Mouse (Mus musculus): ENCODE data around the gene Ptpdc1. TPM values are rescaled to one million over a fixed set of nuclear protein-coding genes. Genes with fewer than 3 reads are reported as not detected.

Ptpdc1 gene
- polyA plus RNA-seq, 1 experiment from 2014 or later, result 15.9 TPM

- Histone ChIP-seq H3K4me2 (peak overlapping the region; percentile 37), H3K4me3 (no peak overlapping the region), H3K4me1 (replicated peaks) (peaks cover 19% of the 10 kb centered on the region), H3K9ac (peak overlapping the region; percentile 24; the same call in 1 of the 2 replicates), H3K27me3 (no peaks in the 10 kb centered on the region), H3K36me3 (no peaks in the 10 kb centered on the region), H3K9me3 (no peaks in the 10 kb centered on the region), H3K27ac (peak overlapping the region; percentile 87)
- peak; percentile 82 for ATAC-seq (ENCODE audit: low FRiP score)
- WGBS, result 68% methylated on average over 21 of the region's 21 CpGs
Measured at GRCm38 (mm10) chr13:48552181-48553090, 73.0 kb downstream of the Ptpdc1 start.

- Histone ChIP-seq H3K4me3 (no peak overlapping the region), H3K36me3 (no peaks in the 10 kb centered on the region), H3K27me3 (no peaks in the 10 kb centered on the region), H3K27ac (no peak overlapping the region), H3K4me1 (replicated peaks) (peaks cover 36% of the 10 kb centered on the region), H3K9ac (no peak overlapping the region), H3K9me3 (no peaks in the 10 kb centered on the region), H3K4me2 (no peak overlapping the region)
- no peak for ATAC-seq (ENCODE audit: low FRiP score)
- 95% methylated on average over 5 of the region's 5 CpGs for WGBS
Measured at GRCm38 (mm10) chr13:48548296-48548695, 77.2 kb downstream of the Ptpdc1 start.

GRCm38 (mm10) chr13:48547623-48548022 lies 77.8 kb downstream of the Ptpdc1 start:
- H3K36me3 ChIP-seq, result no peaks in the 10 kb centered on the region
- H3K27me3 ChIP-seq, result no peaks in the 10 kb centered on the region
- 87% methylated on average over 6 of the region's 6 CpGs for WGBS
- no peak overlapping the region for H3K27ac ChIP-seq
- H3K4me3 ChIP-seq, result no peak overlapping the region
- H3K4me1 ChIP-seq (replicated peaks), result peaks cover 29% of the 10 kb centered on the region
- no peak overlapping the region for H3K9ac ChIP-seq
- no peak overlapping the region for H3K4me2 ChIP-seq
- H3K9me3 ChIP-seq, result no peaks in the 10 kb centered on the region
- ATAC-seq (ENCODE audit: low FRiP score), result no peak

DNA sequence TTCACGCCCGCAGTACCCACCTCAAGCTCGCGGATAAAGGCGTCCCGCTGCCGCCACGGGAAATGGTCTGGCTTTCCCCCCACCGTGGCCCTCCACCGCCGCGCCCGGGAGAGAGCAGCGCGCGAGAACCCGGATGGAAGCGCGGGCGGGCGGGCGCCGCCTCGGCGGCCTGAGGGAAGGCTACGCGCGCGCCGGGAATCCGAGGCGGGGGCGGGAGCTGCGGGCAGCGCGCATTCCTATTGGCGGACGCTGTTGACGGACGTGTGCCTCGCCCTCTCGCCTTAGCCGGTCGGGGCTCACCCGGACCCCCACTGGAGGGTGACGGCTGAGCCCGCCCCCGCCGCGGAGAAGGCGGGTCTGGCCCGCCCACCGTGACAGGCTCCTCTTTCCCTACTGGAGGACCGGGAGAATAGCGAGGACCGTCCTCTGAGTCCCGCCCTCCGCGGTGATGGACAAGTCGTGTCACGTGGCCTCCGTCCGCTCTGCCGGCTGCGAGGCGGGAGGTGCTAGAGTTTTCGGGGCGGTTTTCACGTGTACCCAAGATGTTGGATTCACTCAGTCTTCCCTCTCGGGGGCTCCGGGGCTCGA lies 79.0 kb downstream of the Ptpdc1 start:
- peak; percentile 99 for ATAC-seq (ENCODE audit: low FRiP score)
- WGBS, result under 1% methylated on average over 68 of the region's 72 CpGs

DNA sequence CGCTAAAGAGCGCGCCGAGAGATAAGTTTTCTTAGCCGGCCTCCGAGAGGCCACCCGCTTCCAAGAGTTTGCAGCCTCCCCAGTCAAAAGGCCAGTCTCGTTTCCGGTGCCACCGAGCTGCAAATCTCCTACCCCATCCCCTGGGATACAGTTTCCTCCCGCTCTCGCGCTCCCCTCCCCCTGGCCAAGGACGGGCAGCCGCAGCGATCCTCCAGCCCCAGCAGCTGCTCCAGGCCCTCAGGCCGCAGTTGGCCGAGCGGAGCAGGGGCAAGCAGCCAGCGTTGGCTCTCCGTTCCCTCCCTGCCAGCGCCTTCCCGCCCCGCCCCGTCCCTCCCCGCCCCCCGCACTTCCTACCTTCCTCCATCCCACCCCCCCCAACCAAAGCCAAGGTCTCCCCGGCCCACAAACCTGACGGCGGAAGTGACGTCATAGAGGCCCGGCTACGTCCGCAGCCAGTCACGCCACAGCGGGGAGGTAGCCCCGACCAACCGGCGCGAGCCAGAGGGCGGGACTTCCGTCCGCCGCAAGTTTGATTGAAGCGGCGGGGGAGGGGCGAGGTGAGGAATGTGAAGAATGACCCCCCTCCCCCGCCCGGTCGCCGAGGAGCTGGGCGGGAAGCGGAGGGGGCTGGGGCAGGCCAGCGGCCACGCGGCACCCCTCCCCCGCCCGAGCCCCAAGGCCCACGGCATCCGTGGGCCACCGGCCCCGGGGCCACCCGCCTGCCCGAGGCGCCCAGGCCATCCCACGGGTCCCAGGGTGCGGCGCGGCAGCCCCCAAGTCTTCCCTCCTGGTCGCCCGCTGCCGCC lies 79.8 kb downstream of the Ptpdc1 start:
- Histone ChIP-seq H3K9ac (peak overlapping the region; percentile 99), H3K9me3 (no peaks in the 10 kb centered on the region), H3K27me3 (no peaks in the 10 kb centered on the region), H3K4me2 (peak overlapping the region; percentile 78), H3K36me3 (no peaks in the 10 kb centered on the region), H3K27ac (peak overlapping the region; percentile 100), H3K4me1 (replicated peaks) (peaks cover 31% of the 10 kb centered on the region), H3K4me3 (peak overlapping the region; percentile 88)
- peak; percentile 89 for ATAC-seq (ENCODE audit: low FRiP score)
- under 1% methylated on average over 51 of the region's 72 CpGs for WGBS

More for the DNA sequence above, 79.0 kb downstream of the Ptpdc1 start:
- peak overlapping the region; percentile 53 for H3K4me2 ChIP-seq
- no peaks in the 10 kb centered on the region for H3K36me3 ChIP-seq
- H3K4me3 ChIP-seq, result peak overlapping the region; percentile 88
- H3K9me3 ChIP-seq, result no peaks in the 10 kb centered on the region
- H3K27me3 ChIP-seq, result no peaks in the 10 kb centered on the region
- peaks cover 25% of the 10 kb centered on the region for H3K4me1 ChIP-seq (replicated peaks)
- H3K9ac ChIP-seq, result peak overlapping the region; percentile 99
- peak overlapping the region; percentile 100 for H3K27ac ChIP-seq

DNA sequence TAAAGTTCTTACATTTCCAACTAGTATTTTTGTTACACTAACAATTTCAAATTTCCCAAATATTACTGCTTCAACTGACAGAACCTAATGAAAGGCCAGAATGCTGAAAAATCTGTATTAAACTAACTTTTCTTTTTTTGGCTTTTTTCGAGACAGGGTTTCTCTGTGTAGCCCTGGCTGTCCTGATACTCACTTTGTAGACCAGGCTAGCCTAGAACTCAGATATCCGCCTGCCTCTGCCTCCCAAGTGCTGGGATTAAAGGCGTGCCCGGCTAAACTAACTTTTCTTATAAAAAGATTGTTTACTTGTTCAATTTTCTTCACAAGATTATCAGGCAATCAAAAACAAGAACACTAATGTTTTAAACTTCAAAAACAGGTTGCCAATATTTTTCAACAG lies 80.6 kb downstream of the Ptpdc1 start:
- WGBS, result 57% methylated on average over 4 of the region's 4 CpGs
- H3K27ac ChIP-seq, result no peak overlapping the region
- peak overlapping the region; percentile 78 for H3K4me2 ChIP-seq
- peaks cover 37% of the 10 kb centered on the region for H3K4me1 ChIP-seq (replicated peaks)
- ATAC-seq (ENCODE audit: low FRiP score), result no peak
- H3K9me3 ChIP-seq, result no peaks in the 10 kb centered on the region
- H3K9ac ChIP-seq, result peak overlapping the region; percentile 99; the same call in 1 of the 2 replicates
- H3K27me3 ChIP-seq, result no peaks in the 10 kb centered on the region
- no peaks in the 10 kb centered on the region for H3K36me3 ChIP-seq
- H3K4me3 ChIP-seq, result peak overlapping the region; percentile 88

DNA sequence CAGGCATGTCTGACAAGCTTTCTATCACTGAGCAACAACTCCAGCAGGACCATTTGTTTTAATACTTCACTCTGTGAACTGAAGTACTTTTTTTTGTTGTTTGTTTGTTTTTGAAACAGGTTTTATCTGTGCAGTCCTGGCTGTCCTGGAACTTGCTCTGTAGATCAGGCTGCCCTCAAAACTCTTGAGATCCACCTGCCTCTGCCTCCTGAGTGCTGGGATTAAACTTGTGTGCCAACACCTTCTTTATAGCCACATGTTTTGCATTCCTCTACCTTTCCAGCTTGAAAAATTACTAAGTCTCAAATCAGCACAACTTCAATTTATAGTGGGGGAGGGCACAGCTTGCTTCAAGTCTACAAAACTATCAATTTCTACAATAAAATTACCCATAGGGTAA lies 81.1 kb downstream of the Ptpdc1 start:
- Histone ChIP-seq H3K4me3 (peak overlapping the region; percentile 88; the same call in 1 of the 2 replicates), H3K36me3 (no peaks in the 10 kb centered on the region), H3K27me3 (no peaks in the 10 kb centered on the region), H3K4me2 (peak overlapping the region; percentile 78), H3K9me3 (no peaks in the 10 kb centered on the region), H3K4me1 (replicated peaks) (peaks cover 37% of the 10 kb centered on the region), H3K9ac (no peak overlapping the region), H3K27ac (no peak overlapping the region)
- no peak for ATAC-seq (ENCODE audit: low FRiP score)

DNA sequence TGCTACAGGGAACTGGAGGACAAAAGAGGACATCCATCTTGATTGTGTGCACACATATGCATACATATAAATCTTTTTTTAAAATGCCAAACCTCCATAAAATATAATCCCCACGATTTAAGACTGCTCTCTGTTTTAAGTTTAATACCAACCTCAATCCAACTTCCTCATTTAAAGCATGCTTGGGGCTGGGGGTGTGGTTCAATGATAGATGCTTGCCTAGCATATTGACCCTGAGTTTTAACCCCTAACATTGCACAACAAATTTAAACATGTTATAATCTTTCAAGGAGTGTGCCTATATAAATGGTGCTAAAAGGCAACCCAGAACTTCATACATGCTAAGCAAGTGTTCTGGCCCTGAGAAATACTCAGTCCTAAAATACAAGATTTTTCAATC lies 85.0 kb downstream of the Ptpdc1 start:
- no peak overlapping the region for H3K4me2 ChIP-seq
- 42% methylated on average over 1 of the region's 1 CpGs for WGBS
- H3K27me3 ChIP-seq, result no peaks in the 10 kb centered on the region
- H3K9me3 ChIP-seq, result no peaks in the 10 kb centered on the region
- no peak overlapping the region for H3K9ac ChIP-seq
- ATAC-seq (ENCODE audit: low FRiP score), result no peak
- peaks cover 8% of the 10 kb centered on the region; the same call in 1 of the 2 replicates for H3K36me3 ChIP-seq
- peaks cover 32% of the 10 kb centered on the region for H3K4me1 ChIP-seq (replicated peaks)
- H3K27ac ChIP-seq, result no peak overlapping the region
- no peak overlapping the region for H3K4me3 ChIP-seq

- no peak for ATAC-seq (ENCODE audit: low FRiP score)
- Histone ChIP-seq H3K4me1 (replicated peaks) (no peaks in the 10 kb centered on the region), H3K36me3 (peaks cover 8% of the 10 kb centered on the region; the same call in 1 of the 2 replicates), H3K27ac (no peak overlapping the region), H3K9ac (no peak overlapping the region), H3K27me3 (no peaks in the 10 kb centered on the region), H3K4me2 (no peak overlapping the region), H3K9me3 (no peaks in the 10 kb centered on the region), H3K4me3 (no peak overlapping the region)
- WGBS, result 83% methylated on average over 5 of the region's 5 CpGs
Measured at GRCm38 (mm10) chr13:48533441-48533840, 92.0 kb downstream of the Ptpdc1 start.

GRCm38 (mm10) chr13:48531448-48531847 lies 94.0 kb downstream of the Ptpdc1 start:
- ATAC-seq (ENCODE audit: low FRiP score), result no peak
- 82% methylated on average over 2 of the region's 2 CpGs for WGBS
- no peaks in the 10 kb centered on the region for H3K4me1 ChIP-seq (replicated peaks)

GRCm38 (mm10) chr13:48530685-48531084 lies 94.8 kb downstream of the Ptpdc1 start:
- no peak for ATAC-seq (ENCODE audit: low FRiP score)
- H3K27ac ChIP-seq, result no peak overlapping the region
- H3K9me3 ChIP-seq, result no peaks in the 10 kb centered on the region
- no peak overlapping the region for H3K9ac ChIP-seq
- no peak overlapping the region for H3K4me3 ChIP-seq
- H3K4me1 ChIP-seq (replicated peaks), result no peaks in the 10 kb centered on the region
- 83% methylated on average over 2 of the region's 2 CpGs for WGBS
- no peak overlapping the region for H3K4me2 ChIP-seq
- H3K27me3 ChIP-seq, result no peaks in the 10 kb centered on the region
- 0 out of 2 replicates have a peak, but pooled peaks cover under 1% of the 10 kb centered on the region for H3K36me3 ChIP-seq

More at GRCm38 (mm10) chr13:48531448-48531847, 94.0 kb downstream of the Ptpdc1 start:
- Histone ChIP-seq H3K9ac (no peak overlapping the region), H3K27ac (no peak overlapping the region), H3K36me3 (0 out of 2 replicates have a peak, but pooled peaks cover 3% of the 10 kb centered on the region), H3K4me3 (no peak overlapping the region), H3K9me3 (no peaks in the 10 kb centered on the region), H3K4me2 (no peak overlapping the region), H3K27me3 (no peaks in the 10 kb centered on the region)

- no peak for ATAC-seq (ENCODE audit: low FRiP score)
- H3K4me2 ChIP-seq, result no peak overlapping the region
- H3K9ac ChIP-seq, result no peak overlapping the region
- no peaks in the 10 kb centered on the region for H3K4me1 ChIP-seq (replicated peaks)
- no peak overlapping the region for H3K27ac ChIP-seq
- H3K27me3 ChIP-seq, result no peaks in the 10 kb centered on the region
- no peaks in the 10 kb centered on the region for H3K9me3 ChIP-seq
- no peak overlapping the region for H3K4me3 ChIP-seq
- no peaks in the 10 kb centered on the region for H3K36me3 ChIP-seq
- 60% methylated on average over 2 of the region's 2 CpGs for WGBS
Measured at GRCm38 (mm10) chr13:48529028-48529427, 96.4 kb downstream of the Ptpdc1 start.
